Mouse (Mus musculus) megakaryocyte progenitor cell, adult 5-6 weeks (primary cell): ENCODE results near the gene Lcp2. TPM values are rescaled to one million over a fixed set of nuclear protein-coding genes. Genes with fewer than 3 reads are reported as not detected.
"Not testable (repeated sequence)": the region's sequence is repeated elsewhere in the genome, so short reads cannot be mapped to it uniquely, and the experiment has no call there.

Source experiments
- ATAC-seq: replicated peaks from 2 replicates; pipeline ENCODE4 v1.8.0; 2016; ENCODE audit warnings: mild to moderate bottlenecking, moderate TSS enrichment, inconsistent platforms; ENCODE audit not compliant: poor library complexity
- total RNA-seq, 2 experiments: library from RNA; stranded (forward) in 1 of 2; stranded (reverse) in 1 of 2; fragments of 157-497, 149-512 nt in 1 of 2; fragments of 200-1000 nt in 1 of 2; gene quantifications; 2 replicates each; pipeline versions ENCODE4 v1.2.3 to v1.2.4; 2015 to 2017

Gene Lcp2
- total RNA-seq, 2 experiments from 2014 or later, result 26.1 to 67.6 TPM

DNA sequence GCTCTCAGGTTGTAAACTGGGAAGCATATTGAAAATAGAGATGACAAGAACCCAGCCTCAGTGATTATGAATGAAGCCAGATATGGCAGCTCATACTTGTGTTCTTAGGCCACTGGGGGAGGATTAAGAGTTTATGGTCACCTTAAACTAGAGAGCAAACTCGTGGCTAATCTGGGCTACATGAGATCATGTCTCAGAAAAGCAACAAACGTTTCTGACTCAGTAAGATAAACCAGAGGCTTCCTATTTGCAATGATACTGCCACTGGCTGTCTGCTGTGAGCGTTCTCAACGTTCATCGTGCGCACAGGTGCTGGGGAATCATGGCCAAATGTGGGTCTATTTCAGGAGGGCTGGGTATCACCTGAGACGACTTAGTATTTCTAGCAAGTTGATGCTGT is 37.1 kb downstream of the Lcp2 start:
- ATAC-seq, result peak; percentile 53; the same call in 1 of the 2 replicates

DNA sequence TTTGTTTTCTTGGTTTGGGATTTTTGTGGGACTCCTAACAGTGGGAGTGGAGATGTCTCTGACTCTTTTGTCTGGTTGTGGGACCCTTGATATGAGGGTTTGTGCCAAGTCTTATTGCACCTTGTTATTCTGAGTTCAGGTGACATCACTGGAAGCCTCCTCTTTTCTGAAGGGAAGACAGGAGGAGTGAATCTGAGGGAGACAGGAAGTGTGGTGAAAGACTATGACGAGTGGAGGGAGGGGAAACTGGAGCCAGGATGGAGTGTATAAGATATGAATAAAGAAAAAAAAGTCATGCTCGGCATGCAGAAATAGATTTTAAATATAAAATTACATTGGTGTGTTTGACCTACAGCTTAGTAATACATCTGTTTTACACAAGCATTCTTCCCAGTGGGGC is 37.9 kb downstream of the Lcp2 start:
- no peak for ATAC-seq

DNA sequence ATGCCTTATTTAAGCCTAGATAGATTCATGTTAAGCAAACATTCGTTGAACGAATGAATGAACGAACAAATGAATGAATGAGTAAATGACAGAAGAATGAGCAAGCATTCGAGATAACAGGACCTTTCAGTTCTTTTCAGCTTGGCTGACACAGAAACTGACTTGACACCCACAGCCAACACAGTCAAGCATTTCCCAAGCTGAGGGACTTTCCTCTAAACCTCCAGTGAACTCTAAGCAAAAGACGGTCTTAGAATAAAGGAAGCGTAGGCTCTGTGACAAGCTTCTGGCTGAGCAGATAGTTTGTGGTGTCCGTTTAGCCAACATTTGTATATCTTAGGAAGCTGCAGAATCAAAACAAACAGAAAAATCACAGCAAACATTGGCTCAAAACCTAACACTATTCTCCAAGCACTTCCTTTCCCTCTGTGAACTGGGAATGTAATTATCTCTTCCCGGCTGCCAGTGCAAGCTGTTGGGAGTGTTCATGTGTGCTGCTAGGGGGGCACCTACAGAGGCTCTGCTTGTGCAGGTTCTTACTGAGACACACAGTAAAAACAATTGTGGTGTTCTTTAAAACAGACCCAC is 39.5 kb downstream of the Lcp2 start:
- ATAC-seq, result no peak

DNA sequence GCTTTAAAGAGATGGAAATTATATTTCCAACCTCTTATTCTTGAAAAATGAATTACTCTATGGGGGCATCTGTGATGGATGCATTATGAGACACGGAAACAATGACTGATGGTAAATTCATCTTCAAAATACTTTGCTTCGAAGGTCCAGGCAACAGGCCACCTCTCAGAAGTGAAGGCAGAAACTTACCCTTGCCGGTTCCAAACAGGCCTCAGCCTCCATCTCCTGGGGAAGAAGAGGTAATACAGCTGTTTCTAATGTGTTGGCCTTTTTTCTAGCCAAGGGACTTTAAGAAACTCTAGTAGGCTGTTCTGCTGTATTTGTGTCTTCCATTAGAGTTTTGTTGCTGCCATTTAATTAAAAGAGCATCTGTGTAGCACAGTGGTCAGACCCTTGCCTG is 40.3 kb downstream of the Lcp2 start:
- 0 out of 2 replicates have a peak, but pooled peaks have one; percentile 29 for ATAC-seq

DNA sequence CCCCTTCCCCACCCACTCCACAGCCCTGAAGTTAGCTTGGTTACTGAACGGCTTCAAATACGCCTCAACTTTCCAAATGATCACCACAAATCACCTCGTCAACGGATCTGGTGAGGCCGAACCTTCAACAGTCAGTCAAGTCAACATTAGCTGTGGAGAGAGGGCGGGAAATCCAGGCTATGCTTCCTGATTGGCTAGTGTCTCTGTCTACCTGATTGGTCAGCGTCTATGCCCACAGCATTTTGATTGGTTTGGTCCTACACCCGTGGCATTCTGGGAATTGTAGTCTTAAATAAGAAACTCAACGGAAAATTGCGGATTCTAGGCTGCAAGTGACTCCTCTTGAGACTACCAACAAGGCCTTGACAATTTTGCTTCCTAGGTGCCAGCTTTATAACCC is 51.7 kb downstream of the Lcp2 start, which contains the start of gene 4930469K13Rik:
Gene 4930469K13Rik, minus strand, starts transcription at position 133 of the 400 bp plus-strand sequence.
- peak; percentile 81 for ATAC-seq

DNA sequence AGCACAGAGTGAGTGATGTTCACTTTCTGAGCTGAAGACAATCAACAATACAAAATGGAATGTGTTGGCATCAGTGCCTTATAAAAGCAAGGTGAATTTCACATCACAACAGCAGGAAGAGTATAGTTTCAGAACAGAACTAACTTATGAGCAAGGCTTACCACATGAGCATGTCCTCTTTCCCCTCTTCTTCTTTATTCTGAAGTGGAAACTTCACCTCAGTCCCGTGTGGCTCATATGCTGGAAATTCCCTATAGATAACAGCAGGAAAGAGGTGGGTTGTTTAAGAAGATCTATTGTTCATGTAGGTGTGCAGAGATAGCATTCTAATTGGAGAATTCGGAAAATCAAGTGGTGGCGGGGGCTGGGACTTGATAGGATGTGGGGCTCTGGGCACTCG is 55.1 kb downstream of the Lcp2 start:
- ATAC-seq, result no peak

DNA sequence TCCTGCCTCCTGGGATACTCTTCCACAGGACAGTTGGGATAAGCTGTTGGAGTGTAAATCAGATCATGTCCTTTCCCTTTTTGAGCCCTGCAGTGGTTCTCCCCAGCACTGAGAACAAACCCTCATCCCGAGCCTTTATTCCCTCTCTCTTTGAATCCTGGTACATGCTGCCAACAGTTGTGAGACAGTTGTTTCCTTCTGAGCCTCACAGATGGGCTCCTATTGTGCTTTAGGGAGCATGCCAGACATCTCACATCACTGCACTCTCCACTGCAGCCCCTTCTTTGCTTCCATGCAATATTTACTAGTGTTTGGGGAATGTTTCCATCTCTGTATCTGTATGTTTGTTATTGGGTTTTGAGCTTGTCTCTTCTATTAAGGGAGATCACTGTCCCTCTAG is 58.2 kb downstream of the Lcp2 start:
- no peak for ATAC-seq

DNA sequence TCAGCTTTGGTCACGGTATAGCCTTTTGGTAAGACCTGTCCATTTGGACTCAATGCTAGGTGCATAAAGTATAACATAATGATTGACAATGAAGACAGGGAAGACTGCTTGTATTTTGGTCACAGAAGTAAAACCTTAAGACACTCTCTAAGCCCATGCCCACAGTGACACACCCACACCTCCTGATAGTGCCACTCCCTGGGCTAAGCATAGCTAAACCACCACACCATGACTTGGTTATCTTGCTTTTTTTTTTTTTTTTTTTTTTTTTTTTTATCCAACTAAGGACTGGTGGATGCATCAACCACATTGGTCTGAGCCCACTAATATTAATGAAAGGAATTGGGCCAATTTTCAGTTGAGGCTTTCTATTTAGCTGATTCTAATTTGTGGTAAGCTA is 62.5 kb downstream of the Lcp2 start:
- ATAC-seq, result peak; percentile 90

DNA sequence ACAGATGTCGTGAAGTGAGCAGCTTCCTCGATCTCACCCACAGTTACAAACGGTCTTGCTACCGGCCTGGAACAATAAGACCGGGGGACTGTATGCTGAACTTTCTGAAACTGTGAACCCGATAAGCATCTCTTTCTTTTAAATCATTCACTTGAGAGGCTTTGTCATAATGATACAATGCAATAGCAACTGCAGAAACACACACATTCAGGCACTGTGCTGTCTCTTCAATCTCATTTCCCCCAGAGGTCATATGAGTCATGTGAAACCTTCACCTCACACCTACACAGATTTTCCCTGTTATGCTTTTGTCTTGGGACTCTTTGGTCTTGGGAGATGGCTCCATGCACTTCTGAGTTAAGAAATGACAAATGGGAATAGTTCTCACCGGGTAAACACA is 65.2 kb downstream of the Lcp2 start:
- no peak for ATAC-seq

DNA sequence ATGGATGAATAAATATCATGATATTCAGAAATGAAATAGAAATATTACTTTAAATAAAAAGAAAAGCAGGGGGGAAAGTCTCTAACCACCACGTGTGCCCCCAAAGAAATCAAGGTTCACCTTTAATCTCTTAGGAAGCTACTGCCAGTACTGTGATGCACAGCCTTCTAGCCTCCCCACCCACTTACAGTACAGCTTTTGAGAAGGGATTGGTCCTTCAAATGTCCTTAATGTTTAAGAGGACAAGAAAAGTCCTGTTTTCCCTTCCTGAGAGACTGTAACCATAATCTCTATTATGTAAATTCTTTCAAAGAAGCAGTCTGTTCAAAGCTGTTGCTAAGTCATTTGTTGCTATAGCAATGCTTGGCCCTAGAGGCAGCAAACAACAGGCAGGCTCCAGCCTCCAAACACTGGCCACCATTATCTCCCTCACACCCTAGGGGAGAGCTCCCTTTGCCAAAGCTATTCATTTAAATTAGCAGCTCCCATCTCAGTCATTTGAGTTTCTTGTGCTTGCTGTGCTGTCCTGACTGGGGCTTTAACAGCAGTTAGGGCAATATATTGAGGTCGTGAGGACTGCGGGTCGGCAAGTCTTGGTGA is 66.2 kb downstream of the Lcp2 start:
- peak; percentile 20; the same call in 1 of the 2 replicates for ATAC-seq

DNA sequence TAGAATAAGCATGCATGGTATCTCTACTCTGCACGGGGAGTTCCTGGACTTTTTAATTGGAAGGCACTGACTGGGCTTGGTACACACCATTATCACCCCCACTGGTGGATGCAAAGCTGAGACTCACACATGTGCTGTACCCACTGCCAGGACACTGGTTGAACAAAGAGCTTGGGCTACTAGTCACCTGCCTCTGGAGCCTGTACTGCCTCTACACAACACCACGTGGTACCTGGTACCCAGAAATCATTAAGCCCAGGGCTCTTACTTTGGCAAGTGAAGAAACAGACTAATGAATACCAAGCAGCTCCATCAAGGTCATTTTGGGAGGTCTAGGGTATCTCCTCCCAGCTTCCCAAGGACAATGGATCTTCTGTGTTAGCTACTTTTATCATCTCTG is 67.0 kb downstream of the Lcp2 start:
- no peak for ATAC-seq

DNA sequence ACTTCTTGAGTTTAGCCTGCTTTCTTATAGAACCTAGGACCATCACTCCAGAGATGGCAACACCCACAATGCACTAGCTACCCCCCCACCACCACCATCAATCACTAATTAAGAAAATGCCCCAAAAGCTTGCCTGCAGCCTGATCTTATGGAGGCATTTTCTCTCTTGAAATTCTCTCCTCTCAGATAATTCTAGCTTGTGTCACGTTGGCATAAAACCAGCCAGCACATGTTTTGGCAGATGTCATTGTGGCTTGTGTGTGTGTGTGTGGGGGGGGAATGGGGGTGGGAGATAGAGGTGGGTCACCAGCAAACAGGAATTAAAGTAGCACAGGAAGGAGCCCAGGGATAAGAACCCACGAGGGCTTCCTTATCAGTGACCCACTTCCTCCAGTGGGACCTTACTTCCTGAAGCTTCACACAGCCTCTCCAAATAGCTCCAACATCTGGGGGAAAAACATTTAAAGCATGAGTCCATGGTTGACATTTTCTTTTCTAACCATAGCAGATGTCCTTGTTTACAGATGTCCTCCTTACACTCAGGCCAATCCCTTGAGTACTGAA is 69.9 kb downstream of the Lcp2 start:
- ATAC-seq, result peak; percentile 93

DNA sequence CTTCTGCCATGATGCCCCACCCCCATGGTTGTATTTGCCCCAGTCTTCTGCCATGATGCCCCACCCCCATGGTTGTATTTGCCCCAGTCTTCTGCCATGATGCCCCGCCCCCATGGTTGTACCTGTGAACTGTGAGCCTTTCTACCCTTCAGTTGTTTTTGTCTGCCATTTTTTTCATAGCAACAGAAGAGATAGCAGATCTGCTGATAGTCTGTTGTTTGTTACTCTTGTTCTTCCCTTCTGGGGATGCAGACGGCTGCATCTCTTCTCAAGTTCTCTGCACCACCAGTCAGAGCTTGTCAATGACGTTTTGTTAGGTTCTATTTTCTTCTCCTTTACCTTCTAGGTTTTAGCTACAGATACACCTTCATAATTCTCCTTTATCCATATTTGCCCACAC is 70.9 kb downstream of the Lcp2 start:
- ATAC-seq, result no peak

DNA sequence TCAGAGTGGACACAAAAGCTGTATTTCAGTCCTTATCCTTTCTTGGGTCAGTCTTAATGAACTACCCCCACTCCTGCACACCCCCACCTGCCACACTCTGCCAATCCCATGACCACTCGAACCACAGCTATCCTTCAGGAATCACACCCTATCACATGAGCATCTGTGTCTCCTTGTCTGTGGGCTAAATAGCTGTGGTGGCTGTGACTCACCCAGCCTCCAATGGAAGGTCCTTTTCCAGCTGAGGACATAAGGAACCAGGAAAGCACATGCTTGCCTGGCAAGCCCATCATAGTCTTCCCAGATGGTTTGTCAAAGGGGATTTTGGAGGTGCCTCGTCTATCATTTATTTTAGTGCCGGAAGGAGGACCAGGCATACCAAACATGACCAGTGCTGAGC is 71.6 kb downstream of the Lcp2 start:
- no peak for ATAC-seq

DNA sequence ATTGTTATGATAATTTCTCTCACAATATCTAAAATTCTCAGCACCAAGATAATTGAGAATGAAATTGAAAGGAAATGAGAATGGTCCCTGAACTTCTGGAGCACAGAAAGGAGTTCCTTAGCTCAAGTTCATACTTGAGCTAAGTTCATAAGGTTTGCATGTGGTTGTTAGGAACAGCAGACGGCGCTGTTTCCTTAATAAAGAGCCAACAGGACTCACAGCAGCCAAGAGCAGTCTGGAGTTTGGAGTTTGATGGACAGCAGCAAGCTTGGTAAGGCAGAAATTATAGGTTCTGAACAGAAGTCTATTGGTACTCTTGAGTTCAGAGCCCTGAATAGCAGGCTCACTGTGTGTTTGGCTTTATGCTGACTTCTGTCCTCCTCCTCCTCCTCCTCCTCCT is 76.4 kb downstream of the Lcp2 start:
- ATAC-seq, result peak; percentile 91

DNA sequence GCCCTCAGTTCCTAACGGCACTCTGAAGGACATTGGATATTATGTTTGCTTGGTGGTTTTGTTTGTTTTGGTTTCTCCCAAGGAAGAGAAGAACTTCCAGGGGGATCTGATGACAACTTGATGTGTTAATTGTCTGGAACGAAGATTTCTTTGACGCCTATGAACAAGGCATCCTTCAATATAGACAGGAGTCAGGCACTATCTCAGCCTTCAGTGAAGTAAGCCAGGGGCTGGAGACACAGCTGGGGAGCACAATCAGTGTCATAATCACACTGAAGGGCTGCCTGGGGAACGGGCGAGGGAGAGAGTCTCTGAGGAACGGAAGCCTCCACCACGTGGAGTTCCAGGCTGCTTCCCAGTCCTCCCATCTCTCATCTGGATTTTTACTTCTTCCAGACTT is 78.1 kb downstream of the Lcp2 start:
- ATAC-seq, result no peak

DNA sequence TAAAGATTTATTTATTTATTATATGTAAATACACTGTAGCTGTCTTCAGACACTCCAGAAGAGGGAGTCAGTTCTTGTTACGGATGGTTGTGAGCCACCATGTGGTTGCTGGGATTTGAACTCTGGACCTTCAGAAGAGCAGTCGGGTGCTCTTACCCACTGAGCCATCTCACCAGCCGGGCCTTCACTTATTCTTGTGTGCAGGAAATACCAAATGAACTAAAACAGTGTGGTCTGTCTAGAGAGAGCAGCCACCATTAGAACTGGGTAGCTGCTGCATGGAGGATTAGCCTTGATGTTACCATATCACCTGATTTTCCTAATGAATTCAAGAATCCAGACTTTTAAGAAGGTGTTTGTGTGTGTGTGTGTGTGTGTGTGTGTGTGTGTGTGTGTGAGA is 79.0 kb downstream of the Lcp2 start:
- not testable (repeated sequence) for ATAC-seq

DNA sequence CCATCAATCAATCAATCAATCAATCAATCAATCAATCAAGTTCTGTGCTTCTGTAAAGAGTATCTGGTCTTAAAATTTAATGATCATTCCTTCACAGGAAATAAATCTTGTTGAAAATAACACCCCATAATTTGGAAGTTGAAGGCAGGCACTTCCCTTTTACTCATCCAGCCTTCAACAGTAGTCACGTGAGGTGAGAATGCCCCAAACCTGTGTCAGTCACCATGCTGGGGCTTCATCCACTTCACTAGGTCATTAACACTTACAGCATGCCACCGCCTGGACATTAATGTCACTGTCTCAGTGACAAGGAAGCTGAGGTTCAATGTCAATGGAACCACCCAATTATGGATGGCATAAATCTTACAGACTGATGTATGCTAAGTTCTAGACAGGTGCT is 81.7 kb downstream of the Lcp2 start:
- no peak for ATAC-seq

DNA sequence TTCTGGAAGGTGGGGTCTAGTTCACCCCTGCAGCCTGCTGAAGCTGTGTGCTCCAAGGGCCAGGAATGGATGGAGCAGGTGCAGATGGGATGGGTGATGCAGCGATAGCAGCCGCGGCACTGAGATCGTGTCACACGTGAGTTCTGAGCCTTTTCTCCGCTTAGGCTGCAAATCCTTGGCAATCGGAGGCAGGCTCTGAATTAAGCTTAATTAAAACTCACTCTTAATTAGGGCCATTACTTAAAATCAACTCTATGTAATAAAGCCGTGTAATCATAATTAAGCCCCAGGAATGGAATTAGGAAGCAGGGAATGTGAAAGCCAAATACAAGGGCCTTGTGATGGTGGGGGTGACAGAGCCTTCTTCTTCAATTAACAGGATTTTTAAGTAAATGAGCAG is 92.6 kb downstream of the Lcp2 start:
- ATAC-seq, result no peak
